Mouse (Mus musculus) frontal cortex, adult 2 months (tissue): ENCODE measurements around the gene Mpnd. TPM values are rescaled to one million over a fixed set of nuclear protein-coding genes. Genes with fewer than 3 reads are reported as not detected.
A peak's percentile ranks its signal among the peaks of the same experiment; 100 is the strongest.

Source experiments
- DNase-seq, 2 experiments: peaks; one replicate each; pipeline ENCODE4 v3.0.0; 2022; ENCODE audit warnings: low spot score in 1 of 2; ENCODE audit errors: extremely low spot score in 1 of 2
- polyA plus RNA-seq: library from polyadenylated mRNA; depleted of rRNA; stranded (reverse); fragments of >200 nt; gene quantifications from 2 replicates; pipeline ENCODE4 v1.2.3, GENCODE M21; 2012; rRNA removed

Gene Mpnd
- polyA plus RNA-seq: 126 and 132 TPM in 2 replicates

DNA sequence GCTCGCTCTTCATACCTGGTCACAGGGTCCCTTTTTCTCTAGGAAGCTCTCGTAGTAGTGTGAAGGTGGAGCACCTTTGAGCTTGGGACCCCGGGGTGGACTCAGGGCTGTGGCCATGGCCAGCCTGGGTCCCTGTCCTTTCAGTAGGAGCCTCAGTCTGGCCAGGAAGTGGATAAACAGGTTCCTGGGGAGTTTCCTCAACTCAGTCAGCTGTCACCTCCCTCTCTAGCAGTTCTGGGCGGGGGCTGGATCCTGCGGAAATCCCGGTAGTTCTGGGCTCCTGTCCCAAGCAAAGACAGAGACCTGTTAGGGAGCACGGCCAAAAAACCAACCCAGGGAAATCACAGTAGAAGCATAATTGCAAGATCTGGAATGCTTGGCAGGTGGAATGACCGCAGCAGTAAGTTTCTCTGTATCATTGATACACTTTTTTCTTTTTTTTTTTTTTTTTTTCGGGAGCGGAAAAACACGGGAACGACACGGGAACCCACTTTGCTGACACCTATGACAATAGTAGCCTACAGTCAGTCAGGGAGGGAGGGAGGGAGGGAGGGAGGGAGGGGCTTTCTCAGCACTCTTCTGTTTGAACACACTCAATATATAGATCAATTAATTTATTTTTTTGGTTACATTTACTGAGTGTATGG is at the start of gene Mpnd, which contains the start of gene Stap2:
TSS of gene Mpnd (plus strand) at position 297 of the 647 bp plus-strand sequence.
TSS of gene Stap2 (minus strand) at position 170 of the 647 bp plus-strand sequence.
- DNase-seq: no peak

DNA sequence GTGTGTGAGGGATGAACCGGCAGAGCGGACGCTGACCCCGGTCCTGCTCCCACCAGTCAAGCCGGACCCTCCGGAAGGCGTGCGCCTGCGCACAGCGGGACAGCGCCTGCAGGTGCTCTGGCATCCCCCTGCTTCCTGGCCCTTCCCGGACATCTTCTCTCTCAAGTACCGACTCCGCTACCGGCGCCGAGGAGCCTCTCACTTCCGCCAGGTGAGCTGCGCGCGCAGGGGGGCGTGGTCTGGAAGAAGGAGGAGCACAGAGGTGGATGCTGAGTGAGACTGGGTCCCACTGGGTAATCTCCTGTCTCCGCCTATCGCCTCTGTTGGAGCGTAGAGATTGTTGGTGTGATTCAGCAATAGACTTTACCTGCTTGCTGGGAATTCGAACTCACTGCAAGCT is 49.4 kb upstream of the Mpnd start:
- DNase-seq: peak in 1 of 2 experiments; percentile 84

DNA sequence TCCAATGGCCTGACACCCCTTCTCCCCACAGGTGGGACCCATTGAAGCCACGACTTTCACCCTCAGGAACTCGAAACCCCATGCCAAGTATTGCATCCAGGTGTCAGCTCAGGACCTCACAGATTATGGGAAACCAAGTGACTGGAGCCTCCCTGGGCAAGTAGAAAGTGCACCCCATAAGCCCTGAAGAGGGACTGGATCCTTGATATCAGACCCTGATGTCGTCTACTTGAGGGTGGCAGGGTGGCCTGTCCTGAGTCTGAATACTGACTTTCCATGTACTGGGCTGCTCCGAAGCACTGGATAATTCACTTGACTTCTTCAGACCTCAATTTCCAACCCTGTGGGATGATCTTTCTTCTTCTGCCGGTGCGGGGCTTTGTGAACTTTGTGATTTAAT is 48.9 kb upstream of the Mpnd start:
- no peak for DNase-seq

DNA sequence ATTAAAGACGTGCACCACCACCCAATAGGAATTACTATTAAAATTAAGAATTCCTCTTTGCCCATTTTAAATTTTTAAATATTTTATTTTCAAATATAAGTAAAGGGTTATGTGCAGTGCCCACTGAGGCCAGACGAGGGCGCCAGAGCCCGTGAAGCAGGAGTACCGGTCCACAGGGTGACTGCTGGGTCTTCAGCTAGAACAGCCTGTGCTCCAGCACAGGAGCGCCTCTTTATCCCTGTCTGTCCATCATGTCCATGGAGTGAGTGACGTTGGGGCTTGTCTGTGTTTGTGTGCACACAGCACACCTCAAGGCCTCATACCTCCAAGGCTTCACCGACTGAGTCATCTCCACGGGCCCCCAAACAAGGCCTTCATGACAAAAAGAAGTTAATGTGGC is 48.3 kb upstream of the Mpnd start:
- peak in 1 of 2 experiments; percentile 84 for DNase-seq

- no peak for DNase-seq
Measured at GRCm38 (mm10) chr17:55957726-55958583, 47.6 kb upstream of the Mpnd start.

GRCm38 (mm10) chr17:55958584-55958886 is 47.0 kb upstream of the Mpnd start:
- no peak for DNase-seq

DNA sequence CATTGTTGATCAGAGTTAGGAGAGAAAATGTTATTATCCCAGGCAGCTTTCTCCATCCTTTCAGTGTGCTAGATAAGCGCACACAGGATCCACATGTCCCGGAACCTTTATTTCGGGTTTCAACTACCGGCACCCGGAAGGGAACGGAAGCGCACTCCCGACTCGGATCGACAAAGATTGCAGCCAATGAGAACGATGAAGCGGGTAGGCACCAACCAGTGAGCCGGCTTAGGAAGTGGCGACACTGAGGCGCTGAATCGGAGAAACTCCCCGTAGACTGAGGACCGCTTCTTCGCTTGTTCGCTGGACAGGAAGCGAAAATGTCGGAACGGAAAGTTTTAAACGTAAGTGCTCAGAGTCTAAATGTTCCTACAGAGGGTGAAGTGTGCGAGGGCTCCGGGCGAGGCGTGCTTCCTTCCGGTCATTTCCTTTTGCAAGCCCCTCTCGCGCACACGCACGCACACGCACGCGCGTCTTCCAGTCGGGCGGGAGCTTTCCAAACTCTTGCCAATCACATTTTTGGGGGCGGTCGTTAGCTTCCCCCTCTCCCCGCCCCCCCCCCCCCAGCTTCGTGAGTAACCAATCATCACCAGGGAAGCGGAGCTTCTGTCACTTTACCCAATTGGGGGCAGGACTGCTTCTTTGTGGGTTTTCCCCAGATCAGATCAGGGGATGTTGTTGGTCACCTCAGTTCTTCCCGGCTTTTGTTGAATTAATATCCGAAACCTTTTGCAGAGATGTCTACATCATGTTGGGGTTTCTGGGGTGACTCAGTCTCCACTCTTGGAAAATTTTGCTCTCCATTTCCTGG is 46.4 kb upstream of the Mpnd start, which contains the start of gene Yju2:
TSS of gene Yju2 (plus strand) at position 182 of the 811 bp plus-strand sequence.
- DNase-seq: peak; percentile 93 to 97

- no peak for DNase-seq
Measured at GRCm38 (mm10) chr17:55959946-55960740, 45.4 kb upstream of the Mpnd start.

- DNase-seq: no peak
Measured at GRCm38 (mm10) chr17:55960791-55961190, 44.7 kb upstream of the Mpnd start.

DNA sequence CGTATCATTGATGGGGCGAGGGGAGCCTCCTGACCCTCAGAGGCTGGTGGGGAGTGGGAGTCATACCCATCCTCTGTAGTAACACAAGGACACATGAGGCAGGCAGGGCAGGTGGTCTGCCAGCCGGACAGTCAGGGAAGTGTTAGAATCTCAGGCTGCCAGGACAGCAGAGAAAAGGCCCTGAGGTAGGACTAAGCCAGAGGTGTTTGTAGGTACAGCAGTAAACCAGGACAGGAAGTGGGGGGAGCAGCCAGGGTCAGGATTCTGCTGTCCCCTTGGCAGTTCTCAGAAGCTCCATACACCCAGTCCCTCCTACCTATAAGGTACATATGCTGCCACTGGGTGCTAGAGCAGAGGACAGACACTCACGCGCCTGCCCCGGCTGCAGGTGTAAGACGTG is 43.9 kb upstream of the Mpnd start:
- DNase-seq: no peak

- DNase-seq: no peak
Measured at GRCm38 (mm10) chr17:55963171-55963570, 42.3 kb upstream of the Mpnd start.

DNA sequence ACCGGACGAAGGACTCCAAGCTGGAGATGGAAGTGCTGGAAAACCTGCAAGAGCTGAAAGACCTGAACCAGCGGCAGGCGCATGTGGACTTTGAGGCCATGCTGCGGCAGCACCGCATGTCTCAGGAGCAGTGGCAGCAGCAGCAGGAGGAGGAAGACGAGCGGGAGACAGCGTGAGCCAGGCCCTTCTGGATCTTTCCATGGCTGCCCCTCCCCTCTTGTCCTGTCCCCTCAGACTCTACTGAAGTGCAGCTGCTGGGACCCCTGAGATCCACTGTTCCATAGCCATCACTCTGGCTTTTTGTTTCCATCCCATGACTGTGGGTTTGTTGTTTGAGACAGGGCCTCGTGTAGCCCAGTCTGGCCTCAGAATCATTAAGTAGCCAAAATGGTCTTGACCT is 41.0 kb upstream of the Mpnd start:
- DNase-seq: no peak

DNA sequence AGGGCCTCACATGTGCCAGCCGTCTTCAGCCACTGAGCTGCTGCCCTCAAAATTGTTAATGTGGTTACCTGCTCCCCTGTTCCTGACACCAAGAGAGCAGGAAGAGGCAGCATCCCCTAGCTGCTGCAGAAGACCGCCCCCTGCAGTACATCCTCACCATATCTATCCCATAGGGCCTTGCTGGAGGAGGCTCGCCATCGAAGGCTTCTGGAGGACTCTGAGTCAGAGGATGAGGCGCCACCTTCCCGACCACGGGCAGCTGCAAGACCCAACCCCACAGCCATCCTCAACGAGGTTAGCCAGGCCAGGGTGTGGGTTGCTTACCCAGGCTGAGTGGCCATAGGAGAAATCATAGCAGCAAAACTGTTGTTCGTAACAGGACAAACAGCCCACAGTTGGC is 40.5 kb upstream of the Mpnd start:
- DNase-seq: no peak

GRCm38 (mm10) chr17:55967186-55967585 is 38.3 kb upstream of the Mpnd start:
- no peak for DNase-seq

GRCm38 (mm10) chr17:55968210-55968609 is 37.3 kb upstream of the Mpnd start:
- no peak for DNase-seq

GRCm38 (mm10) chr17:55969560-55969959 is 36.0 kb upstream of the Mpnd start:
- DNase-seq: peak in 1 of 2 experiments; percentile 46

- DNase-seq: peak in 1 of 2 experiments; percentile 38
Measured at GRCm38 (mm10) chr17:55969966-55970891, 35.3 kb upstream of the Mpnd start, which contains the start of gene Shd. Gene Shd (plus strand): TSS chr17:55970467.

DNA sequence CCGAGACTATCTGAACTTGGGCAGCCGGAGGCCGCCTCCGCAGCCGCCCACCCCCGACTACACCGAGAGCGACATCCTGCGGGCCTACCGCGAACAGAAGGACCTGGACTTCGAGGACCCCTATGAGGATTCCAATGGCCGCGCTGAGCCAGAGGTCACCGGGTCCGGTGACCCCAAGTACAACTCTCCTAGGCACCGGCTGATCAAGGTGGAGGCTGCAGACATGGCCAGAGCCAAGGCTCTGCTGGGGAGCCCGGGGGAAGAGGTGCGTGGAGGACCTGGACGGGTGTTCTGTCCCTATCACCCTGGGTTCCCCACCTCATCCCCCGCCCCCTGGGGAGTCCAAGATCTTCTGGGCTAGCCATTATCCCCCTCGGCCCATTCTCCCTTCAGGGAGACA is 34.1 kb upstream of the Mpnd start:
- DNase-seq: no peak

DNA sequence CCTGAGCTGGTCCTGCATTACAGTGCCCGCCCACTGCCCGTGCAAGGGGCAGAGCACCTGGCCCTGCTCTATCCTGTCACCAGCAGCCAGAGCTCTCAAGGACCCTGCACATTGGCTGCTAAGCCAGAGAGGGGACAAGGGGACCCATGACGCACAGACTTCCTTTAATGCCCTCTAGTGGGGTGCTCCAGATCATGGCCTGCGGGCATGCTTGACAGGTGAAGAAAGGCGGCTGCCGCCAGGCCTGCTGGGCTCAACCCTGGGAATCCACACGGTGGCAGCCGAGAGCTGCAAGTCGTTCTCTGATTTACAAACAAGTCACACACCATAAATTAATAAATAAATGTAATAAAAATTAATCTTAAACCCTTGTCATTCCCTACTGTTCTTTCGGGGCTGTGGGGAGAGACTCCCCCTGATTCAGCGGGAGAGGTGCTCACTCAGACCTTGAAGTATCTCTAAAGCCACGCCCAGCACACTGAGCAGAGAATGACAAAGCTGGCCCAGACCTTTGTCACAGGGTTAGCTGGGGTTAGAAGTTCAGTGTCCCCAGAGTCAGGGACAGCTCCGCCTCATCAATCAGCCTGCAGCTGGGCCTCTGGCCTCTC is 29.2 kb upstream of the Mpnd start:
- peak in 1 of 2 experiments; percentile 81 for DNase-seq
